Mouse (Mus musculus) olfactory bulb, adult 2 months (tissue): ENCODE data around the gene Hecw2.

ENCODE experiments used
- CTCF ChIP-seq: fragments of 200-500 bp; IDR thresholded peaks from 2 replicates; pipeline ENCODE4 v1.5.1; 2012; ENCODE audit warnings: low read depth, mild to moderate bottlenecking, low read length, moderate library complexity; ENCODE audit not compliant: insufficient read depth
- POLR2A ChIP-seq: fragments of 200-500 bp; IDR thresholded peaks from 2 replicates; pipeline ENCODE4 v1.6.1; 2012; ENCODE audit warnings: mild to moderate bottlenecking, low read depth, low read length, moderate library complexity; ENCODE audit not compliant: insufficient read depth

DNA sequence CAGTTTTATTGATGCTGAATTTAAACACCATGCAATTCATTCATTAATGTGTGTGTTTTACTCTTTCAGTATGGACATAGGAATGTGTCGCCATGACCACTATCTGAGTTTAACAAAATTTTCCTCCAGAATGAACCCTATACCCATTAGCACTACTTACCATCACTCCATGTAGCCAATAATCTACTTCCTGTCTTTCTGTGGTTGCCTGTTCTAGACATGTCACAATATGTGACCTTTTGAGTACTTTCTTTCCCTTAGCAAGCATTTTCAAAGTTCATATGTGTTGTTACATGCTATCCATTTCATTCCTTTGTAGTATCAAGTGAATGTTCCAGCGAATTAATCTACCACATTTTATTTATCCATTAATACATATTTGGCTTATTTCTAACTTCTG, 294.6 kb downstream of the Hecw2 start:
- no peak for TF ChIP-seq POLR2A
- TF ChIP-seq CTCF = no peak
